Mouse (Mus musculus) spleen, adult 2 months (tissue): ENCODE measurements around the gene Aldob.

Experiments used
- CTCF ChIP-seq: fragments of 200-500 bp; IDR thresholded peaks from 2 replicates; pipeline ENCODE4 v1.5.1; 2011; ENCODE audit warnings: mild to moderate bottlenecking, inconsistent platforms; ENCODE audit not compliant: insufficient read depth, insufficient read length, insufficient replicate concordance; ENCODE audit errors: extremely low read depth
- POLR2A ChIP-seq: fragments of 200-500 bp; IDR thresholded peaks from 2 replicates; pipeline ENCODE4 v1.6.1; 2011; ENCODE audit warnings: low read depth, low read length, inconsistent platforms

GRCm38 (mm10) chr4:49557375-49557774, 8.0 kb upstream of the Aldob start:
- TF ChIP-seq CTCF (no peak), POLR2A (no peak)
